Mouse (Mus musculus) frontal cortex, postnatal 25 days (tissue): ENCODE results near the gene Srd5a2.

Experiments used
- DNase-seq, 2 experiments: peaks; one replicate each; pipeline ENCODE4 v3.0.0; 2022; ENCODE audit warnings: low spot score in 2 of 2

Srd5a2 gene

DNA sequence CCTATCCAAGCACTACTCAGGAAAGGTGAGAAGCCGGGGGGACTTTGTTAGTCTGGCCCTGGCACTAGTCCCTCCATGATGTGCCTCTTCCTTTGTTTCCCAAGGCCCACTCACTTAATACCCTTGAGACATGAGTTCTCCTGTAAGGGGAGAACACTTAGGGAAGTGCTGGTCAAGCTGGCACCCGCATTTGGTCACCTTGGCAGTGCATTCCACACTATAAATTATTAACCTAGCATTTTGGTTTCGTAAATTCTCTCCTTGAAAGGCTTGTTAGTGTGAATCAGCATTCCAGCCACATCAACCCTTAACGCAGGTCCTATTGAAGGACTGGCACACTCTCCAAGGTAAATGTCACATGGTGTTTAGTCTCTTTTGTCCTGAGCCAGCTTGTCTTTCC, 61.8 kb downstream of the Srd5a2 start:
- DNase-seq, result no peak

DNA sequence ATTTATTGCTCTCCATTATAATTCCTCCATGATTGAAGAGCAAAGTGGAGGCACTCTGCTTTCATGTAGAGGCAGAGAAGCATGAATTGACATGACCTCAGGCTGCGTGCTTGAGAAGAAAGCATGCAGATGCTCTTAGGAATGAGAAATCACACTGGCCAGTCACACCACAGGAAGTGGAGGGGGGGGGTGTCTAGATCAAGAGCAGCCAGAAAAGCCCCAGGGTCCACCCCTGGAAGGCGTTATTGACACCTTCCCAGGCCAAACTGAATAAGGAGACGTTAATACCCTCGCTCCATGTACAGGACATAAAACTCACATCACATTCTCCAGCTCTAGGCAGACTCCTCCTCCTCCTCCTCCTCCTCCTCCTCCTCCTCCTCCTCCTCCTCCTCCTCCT, 63.2 kb downstream of the Srd5a2 start:
- DNase-seq, result no peak

DNA sequence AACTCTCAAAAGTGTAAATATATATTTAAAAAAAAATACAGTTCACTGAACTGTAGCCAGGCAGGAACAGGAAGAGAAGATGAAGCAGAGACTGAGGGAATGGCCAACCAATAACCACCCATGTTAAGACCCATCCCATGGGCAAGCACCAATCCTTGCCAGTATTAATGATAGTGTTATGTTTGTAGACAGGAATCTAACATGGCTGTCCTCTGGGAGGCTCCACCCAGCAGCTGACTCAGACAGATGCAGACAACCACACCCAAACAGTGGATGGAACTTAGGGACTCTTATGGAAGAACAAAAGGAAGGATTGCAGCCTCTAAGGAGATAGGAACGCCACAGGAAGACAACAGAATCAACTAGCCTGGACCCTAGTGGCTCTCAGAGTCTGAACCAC, 64.8 kb downstream of the Srd5a2 start:
- DNase-seq, result no peak

DNA sequence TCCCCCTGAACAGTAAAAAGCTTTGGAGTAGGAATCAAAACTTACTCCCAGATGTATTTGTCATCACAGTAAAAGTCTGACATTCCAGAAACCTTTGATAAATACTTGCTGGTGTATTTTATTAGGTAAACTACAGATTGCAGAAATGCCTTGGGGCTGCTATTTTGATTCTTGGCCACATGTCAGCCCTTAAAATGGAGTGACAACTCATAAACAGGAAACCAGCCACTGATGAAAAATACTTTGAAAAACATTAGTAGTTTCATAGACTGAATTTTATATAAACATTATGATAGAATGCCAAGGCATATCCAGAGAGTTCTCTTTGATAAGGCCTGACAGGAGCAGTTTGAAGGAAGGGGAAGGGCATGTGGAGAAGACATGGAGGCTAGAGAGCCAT, 71.7 kb downstream of the Srd5a2 start:
- DNase-seq, result no peak

DNA sequence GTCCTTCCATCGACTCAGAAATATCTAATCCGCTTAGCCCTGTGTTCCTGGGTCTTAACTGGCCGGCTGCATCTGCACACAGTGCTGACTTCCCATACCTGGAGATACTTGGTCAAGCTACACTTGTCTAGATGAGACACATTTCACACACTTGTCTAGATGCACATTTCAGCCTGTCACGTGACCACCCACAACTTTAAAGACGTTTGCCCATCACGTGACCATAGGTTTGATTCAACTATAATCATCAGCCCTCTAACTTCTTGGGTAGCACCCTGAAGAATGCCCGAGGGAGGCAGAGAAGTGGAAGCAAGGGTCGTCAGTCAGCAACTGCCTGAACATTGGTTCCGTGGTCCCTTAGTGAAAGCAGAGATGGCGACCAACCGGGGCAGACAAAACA, 75.1 kb downstream of the Srd5a2 start:
- no peak for DNase-seq

DNA sequence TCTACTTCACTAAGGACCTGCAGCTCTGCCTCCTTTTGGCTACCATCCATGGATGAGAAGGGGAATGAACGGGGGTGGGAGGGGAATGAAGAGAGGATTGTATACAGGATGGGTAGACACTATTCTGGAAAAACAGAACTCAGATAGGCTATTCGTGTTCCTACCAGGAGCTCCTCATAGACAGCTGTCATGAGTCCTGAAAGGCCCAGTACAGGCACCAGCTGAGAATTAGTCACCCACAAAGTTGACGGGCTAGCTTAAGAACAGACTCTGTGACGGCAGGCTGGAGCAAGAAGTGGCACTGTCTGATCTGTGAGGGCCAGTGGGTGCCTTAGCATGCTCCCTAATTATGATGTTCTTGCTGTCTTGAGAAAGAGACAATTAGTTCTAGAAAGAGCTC, 76.4 kb downstream of the Srd5a2 start:
- no peak for DNase-seq

DNA sequence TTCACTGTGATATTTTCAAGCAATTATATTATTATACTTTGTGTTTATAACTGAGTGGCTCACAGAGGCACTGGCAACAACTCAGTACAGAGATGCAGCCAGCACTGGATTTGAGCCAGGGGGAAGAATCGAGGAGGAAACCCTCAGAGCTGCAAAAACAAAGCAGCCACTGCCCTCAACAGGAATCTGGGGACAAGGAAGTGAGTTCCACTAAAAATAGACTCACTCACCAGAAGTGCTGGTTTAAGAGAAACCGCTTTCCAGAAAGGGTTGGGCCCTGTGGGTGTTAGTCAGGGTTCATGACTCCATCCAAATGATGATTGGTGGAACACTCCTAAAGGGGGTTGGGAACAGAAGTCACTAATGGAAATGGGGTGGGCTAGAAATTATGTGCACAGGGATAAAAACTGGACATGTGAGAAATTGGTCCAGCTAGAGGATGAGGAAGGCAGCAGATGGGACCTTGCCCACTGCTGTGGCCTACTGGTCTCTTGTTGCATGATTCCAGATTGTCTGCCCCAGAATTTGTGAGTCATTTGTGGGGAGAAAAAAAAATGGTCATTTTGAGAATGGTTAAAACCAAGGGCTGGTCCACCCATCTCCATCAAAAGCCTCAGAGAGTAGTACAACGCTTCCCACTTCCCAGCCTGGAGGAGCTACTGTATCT, 77.2 kb downstream of the Srd5a2 start:
- no peak for DNase-seq
